Mouse (Mus musculus) CD4-positive, CD25-positive, alpha-beta regulatory T cell, adult 2 months (primary cell): ENCODE data around the gene Ptx4.

Experiments
- DNase-seq: peaks from one replicate; pipeline ENCODE4 v3.0.0-alpha.2; 2012; ENCODE audit warnings: low read depth, low spot score

The Ptx4 gene

GRCm38 (mm10) chr17:25120406-25120805 is at the start of gene Ptx4:
Gene Ptx4 (plus strand): TSS chr17:25120760.
- no peak for DNase-seq

GRCm38 (mm10) chr17:25076906-25077305 is 43.7 kb upstream of the Ptx4 start:
- DNase-seq: no peak

- no peak for DNase-seq
Observed at GRCm38 (mm10) chr17:25077771-25078372, 42.7 kb upstream of the Ptx4 start.

GRCm38 (mm10) chr17:25080210-25080609 is 40.4 kb upstream of the Ptx4 start:
- DNase-seq: no peak

- no peak for DNase-seq
Observed at GRCm38 (mm10) chr17:25080960-25081381, 39.6 kb upstream of the Ptx4 start.

GRCm38 (mm10) chr17:25082081-25082847 is 38.3 kb upstream of the Ptx4 start:
- DNase-seq: no peak

GRCm38 (mm10) chr17:25082887-25083286 is 37.7 kb upstream of the Ptx4 start:
- DNase-seq: no peak

- DNase-seq: no peak
Observed at GRCm38 (mm10) chr17:25083444-25083931, 37.1 kb upstream of the Ptx4 start, which contains the start of gene Tmem204. Gene Tmem204 (minus strand): TSS chr17:25083591.

GRCm38 (mm10) chr17:25084835-25085385 is 35.6 kb upstream of the Ptx4 start:
- no peak for DNase-seq

GRCm38 (mm10) chr17:25086724-25087123 is 33.8 kb upstream of the Ptx4 start:
- no peak for DNase-seq

GRCm38 (mm10) chr17:25089158-25089557 is 31.4 kb upstream of the Ptx4 start:
- no peak for DNase-seq

GRCm38 (mm10) chr17:25090450-25090849 is 30.1 kb upstream of the Ptx4 start:
- DNase-seq: no peak

GRCm38 (mm10) chr17:25096221-25096620 is 24.3 kb upstream of the Ptx4 start:
- no peak for DNase-seq

GRCm38 (mm10) chr17:25100052-25100451 is 20.5 kb upstream of the Ptx4 start:
- no peak for DNase-seq

- no peak for DNase-seq
Observed at GRCm38 (mm10) chr17:25101338-25101737, 19.2 kb upstream of the Ptx4 start.

GRCm38 (mm10) chr17:25107786-25108185 is 12.8 kb upstream of the Ptx4 start:
- DNase-seq: no peak

GRCm38 (mm10) chr17:25109578-25109977 is 11.0 kb upstream of the Ptx4 start:
- peak; percentile 52 for DNase-seq

GRCm38 (mm10) chr17:25110590-25110989 is 10.0 kb upstream of the Ptx4 start:
- no peak for DNase-seq

- DNase-seq: no peak
Observed at GRCm38 (mm10) chr17:25111220-25111619, 9.3 kb upstream of the Ptx4 start.

GRCm38 (mm10) chr17:25111739-25112422 is 8.7 kb upstream of the Ptx4 start:
- DNase-seq: no peak

- no peak for DNase-seq
Observed at GRCm38 (mm10) chr17:25112423-25112810, 8.1 kb upstream of the Ptx4 start.
